Mouse (Mus musculus) intestine, embryonic 16.5 days (tissue): ENCODE results near the gene Olfr104-ps. TPM values are rescaled to one million over a fixed set of nuclear protein-coding genes. Genes with fewer than 3 reads are reported as not detected.

ENCODE experiments used
- polyA plus RNA-seq: library from polyadenylated mRNA; unstranded; fragments of >200 nt; fragmentation: Nextera tagmentation; extraction: Ambion mirVana; gene quantifications from 2 replicates; pipeline ENCODE4 v1.2.1, GENCODE M21; 2015

Gene Olfr104-ps
- polyA plus RNA-seq, 1 experiment from 2014 or later = not detected

Other genes with a start within 250 kb of the Olfr104-ps start
- gene Olfr92, start 239.5 kb upstream of the Olfr104-ps start, polyA plus RNA-seq = not detected in 2 replicates
- not detected in 2 replicates for gene Olfr93, start 198.1 kb upstream of the Olfr104-ps start, polyA plus RNA-seq
- not detected in 2 replicates for gene Ubd, start 165.7 kb upstream of the Olfr104-ps start, polyA plus RNA-seq
- gene Olfr94, start 158.6 kb upstream of the Olfr104-ps start, polyA plus RNA-seq = not detected in 2 replicates
- gene Olfr95, start 146.5 kb upstream of the Olfr104-ps start, polyA plus RNA-seq = not detected in 2 replicates
- gene Olfr96, start 139.4 kb upstream of the Olfr104-ps start, polyA plus RNA-seq = not detected in 2 replicates
- not detected in 2 replicates for gene Olfr97, start 122.3 kb upstream of the Olfr104-ps start, polyA plus RNA-seq
- gene Olfr98, start 95.8 kb upstream of the Olfr104-ps start, polyA plus RNA-seq = not detected in 2 replicates
- 5.1 and 5.2 TPM in 2 replicates for gene H2-M3, start 89.4 kb upstream of the Olfr104-ps start, polyA plus RNA-seq
- gene Olfr99, start 76.1 kb upstream of the Olfr104-ps start, polyA plus RNA-seq = 0.10 TPM in 1 of 2 replicates, not detected in the other
- gene Olfr101, start 55.3 kb upstream of the Olfr104-ps start, polyA plus RNA-seq = not detected in 2 replicates
- gene Olfr102, start 42.5 kb upstream of the Olfr104-ps start, polyA plus RNA-seq = not detected in 2 replicates
- gene Olfr103, start 19.9 kb upstream of the Olfr104-ps start, polyA plus RNA-seq = not detected in 2 replicates
- not detected in 2 replicates for gene Olfr105-ps, start 19.5 kb downstream of the Olfr104-ps start, polyA plus RNA-seq
- not detected in 2 replicates for gene Olfr106-ps, start 30.8 kb downstream of the Olfr104-ps start, polyA plus RNA-seq
- gene Olfr107, start 39.6 kb downstream of the Olfr104-ps start, polyA plus RNA-seq = not detected in 2 replicates
- not detected in 2 replicates for gene Olfr108, start 85.9 kb downstream of the Olfr104-ps start, polyA plus RNA-seq
- not detected in 2 replicates for gene Olfr109, start 99.3 kb downstream of the Olfr104-ps start, polyA plus RNA-seq
- 0.10 TPM in 1 of 2 replicates, not detected in the other for gene H2-M2, start 124.0 kb downstream of the Olfr104-ps start, polyA plus RNA-seq
- not detected in 2 replicates for gene Olfr110, start 132.9 kb downstream of the Olfr104-ps start, polyA plus RNA-seq
- gene Olfr111, start 148.4 kb downstream of the Olfr104-ps start, polyA plus RNA-seq = not detected in 2 replicates
- gene Olfr112, start 209.9 kb downstream of the Olfr104-ps start, polyA plus RNA-seq = not detected in 2 replicates
- not detected in 2 replicates for gene Olfr113, start 218.1 kb downstream of the Olfr104-ps start, polyA plus RNA-seq
- gene Olfr114, start 233.2 kb downstream of the Olfr104-ps start, polyA plus RNA-seq = not detected in 2 replicates